Mouse (Mus musculus): ENCODE measurements around the gene Bpnt1.

Bpnt1 gene

GRCm38 (mm10) chr1:185401615-185402014 is 69.7 kb downstream of the Bpnt1 start:
- DNase-seq (ENCODE audit: low spot score in 2 of 2) = no peak

- DNase-seq (ENCODE audit: low spot score in 2 of 2) = no peak
These were observed 72.1 kb downstream of the Bpnt1 start for GRCm38 (mm10) chr1:185404021-185404420.

- DNase-seq (ENCODE audit: low spot score in 2 of 2) = no peak
These were observed 74.0 kb downstream of the Bpnt1 start for GRCm38 (mm10) chr1:185405921-185406320.
